Mouse (Mus musculus) embryonic facial prominence, embryonic 12.5 days (tissue): ENCODE results near the gene Tbc1d22a. TPM values are rescaled to one million over a fixed set of nuclear protein-coding genes. Genes with fewer than 3 reads are reported as not detected.

Experiments used
- ATAC-seq: fragments of 200-750 bp; cut with Nextera tagmentation; 2 replicates; pipeline ENCODE4 v1.8.0; 2017; ENCODE audit not compliant: insufficient number of reproducible peaks, insufficient read depth, low FRiP score, low TSS enrichment
- H3K27ac ChIP-seq: fragments of 300-500 bp; sonication (generic); 2 replicates; pipeline ENCODE4 v1.5.1; 2016; ENCODE audit warnings: mild to moderate bottlenecking
- H3K27me3 ChIP-seq: fragments of 300-500 bp; sonication (generic); 2 replicates; pipeline ENCODE4 v1.6.1; 2016; ENCODE audit warnings: mild to moderate bottlenecking, moderate library complexity
- H3K36me3 ChIP-seq: fragments of 300-500 bp; sonication (generic); 2 replicates; pipeline ENCODE4 v1.6.1; 2016; ENCODE audit warnings: mild to moderate bottlenecking
- H3K4me1 ChIP-seq: fragments of 300-500 bp; sonication (generic); 2 replicates; pipeline ENCODE4 v1.6.1; 2016
- H3K4me2 ChIP-seq: fragments of 300-500 bp; sonication (generic); replicated peaks from 2 replicates; pipeline ENCODE4 v1.6.1; 2016; ENCODE audit warnings: mild to moderate bottlenecking, moderate library complexity
- H3K4me3 ChIP-seq: fragments of 300-500 bp; sonication (generic); 2 replicates; pipeline ENCODE4 v1.5.1; 2016; ENCODE audit warnings: mild to moderate bottlenecking
- H3K9ac ChIP-seq: fragments of 300-500 bp; sonication (generic); 2 replicates; pipeline ENCODE4 v1.6.1; 2016; ENCODE audit warnings: mild to moderate bottlenecking, moderate library complexity
- H3K9me3 ChIP-seq: fragments of 300-500 bp; sonication (generic); 2 replicates; pipeline ENCODE4 v1.6.1; 2016; ENCODE audit warnings: mild to moderate bottlenecking, moderate library complexity
- WGBS: fragments of 180-500 bp; shearing (Covaris S2); methylation state at CpG from one replicate; pipeline ENCODE4 v1.1.7; 2016; 5-methylcytosine and 5-hydroxymethylcytosine counted together
- polyA plus RNA-seq: library from polyadenylated mRNA; unstranded; fragments of >200 nt; fragmentation: Nextera tagmentation; extraction: Ambion mirVana; gene quantifications from 2 replicates; pipeline ENCODE4 v1.2.1, GENCODE M21; 2016

Gene Tbc1d22a
- polyA plus RNA-seq, 1 experiment from 2014 or later, result 13.0 TPM

- WGBS, result 91% methylated on average over 2 of the region's 2 CpGs
- ATAC-seq, result no peak
- no peak overlapping the region for H3K27ac ChIP-seq
- H3K9ac ChIP-seq, result no peak overlapping the region
- no peak overlapping the region for H3K4me2 ChIP-seq
- no peaks in the 10 kb centered on the region for H3K4me1 ChIP-seq
- H3K4me3 ChIP-seq, result no peak overlapping the region
- H3K27me3 ChIP-seq, result no peaks in the 10 kb centered on the region
- H3K9me3 ChIP-seq, result no peaks in the 10 kb centered on the region
- no peaks in the 10 kb centered on the region for H3K36me3 ChIP-seq
Measured at GRCm38 (mm10) chr15:86444271-86444670, 230.0 kb downstream of the Tbc1d22a start.

DNA sequence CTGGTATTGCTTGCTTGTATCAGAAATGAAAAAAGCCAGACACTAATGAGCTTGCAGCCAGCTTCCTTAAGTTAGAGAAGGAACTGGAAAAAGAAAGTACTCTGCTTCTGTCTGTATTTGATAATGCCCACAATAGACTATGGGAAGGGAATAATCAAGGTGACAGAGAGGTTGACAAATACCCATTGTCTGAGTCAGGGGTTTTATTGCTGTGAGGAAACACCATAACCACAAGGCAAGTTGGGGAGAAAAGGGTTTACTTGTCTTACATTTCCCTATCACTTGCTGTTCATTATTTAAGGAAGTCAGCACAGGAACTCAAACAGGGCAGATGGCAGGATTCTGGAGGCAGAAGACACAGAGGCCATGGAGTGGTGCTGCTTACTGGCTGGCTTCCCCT lies 231.8 kb downstream of the Tbc1d22a start:
- H3K9me3 ChIP-seq, result no peaks in the 10 kb centered on the region
- no peak overlapping the region for H3K4me2 ChIP-seq
- H3K4me1 ChIP-seq, result no peaks in the 10 kb centered on the region
- H3K4me3 ChIP-seq, result no peak overlapping the region
- no peaks in the 10 kb centered on the region for H3K27me3 ChIP-seq
- no peaks in the 10 kb centered on the region for H3K36me3 ChIP-seq
- H3K9ac ChIP-seq, result no peak overlapping the region
- H3K27ac ChIP-seq, result no peak overlapping the region
- ATAC-seq, result no peak

DNA sequence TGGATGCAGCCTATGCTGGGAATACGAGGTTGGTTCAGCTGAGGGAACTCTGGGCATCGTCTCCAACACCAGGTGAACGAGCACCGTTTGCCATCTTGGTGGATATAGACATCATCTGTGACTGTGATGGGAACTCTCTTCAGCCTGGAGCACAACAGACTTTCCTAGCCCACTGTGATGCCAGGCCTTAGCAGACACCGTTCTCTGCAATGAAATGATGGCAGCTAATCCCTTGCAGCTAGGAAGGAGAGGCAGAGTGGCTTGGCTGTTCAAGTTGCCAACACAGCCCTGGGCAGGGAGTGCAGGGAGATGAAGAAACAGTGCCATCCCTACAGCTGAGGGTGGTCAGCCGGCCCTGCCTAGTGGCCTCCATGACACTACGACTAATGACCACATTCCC lies 233.0 kb downstream of the Tbc1d22a start:
- H3K9ac ChIP-seq, result no peak overlapping the region
- H3K4me3 ChIP-seq, result no peak overlapping the region
- 91% methylated on average over 7 of the region's 7 CpGs for WGBS
- ATAC-seq, result no peak
- H3K27ac ChIP-seq, result no peak overlapping the region
- no peaks in the 10 kb centered on the region for H3K9me3 ChIP-seq
- no peak overlapping the region for H3K4me2 ChIP-seq
- H3K4me1 ChIP-seq, result no peaks in the 10 kb centered on the region
- no peaks in the 10 kb centered on the region for H3K27me3 ChIP-seq
- H3K36me3 ChIP-seq, result no peaks in the 10 kb centered on the region

DNA sequence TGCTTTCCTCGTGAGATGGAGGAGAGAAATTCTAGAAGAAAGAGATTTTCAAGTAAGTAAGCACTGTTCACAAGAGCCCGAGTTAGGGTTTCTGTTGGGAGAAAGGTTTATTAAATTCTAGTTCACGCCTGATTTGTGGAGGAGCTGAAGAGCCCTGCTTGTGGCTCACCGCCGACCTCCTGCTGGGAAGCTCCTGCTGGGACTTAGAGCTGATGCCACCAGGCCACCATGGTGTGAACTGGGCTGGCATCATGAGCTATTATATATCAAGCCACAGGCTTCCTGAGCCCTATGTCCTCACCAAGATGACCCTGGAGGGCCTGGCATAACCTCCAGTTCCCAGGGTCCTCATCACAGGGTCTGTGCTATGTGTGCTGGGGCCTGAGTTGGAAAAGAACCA lies 235.0 kb downstream of the Tbc1d22a start:
- no peaks in the 10 kb centered on the region for H3K9me3 ChIP-seq
- ATAC-seq, result no peak
- H3K4me1 ChIP-seq, result no peaks in the 10 kb centered on the region
- H3K36me3 ChIP-seq, result no peaks in the 10 kb centered on the region
- no peak overlapping the region for H3K27ac ChIP-seq
- WGBS, result 87% methylated on average over 5 of the region's 5 CpGs
- no peak overlapping the region for H3K4me3 ChIP-seq
- no peaks in the 10 kb centered on the region for H3K27me3 ChIP-seq
- no peak overlapping the region for H3K4me2 ChIP-seq
- no peak overlapping the region for H3K9ac ChIP-seq

DNA sequence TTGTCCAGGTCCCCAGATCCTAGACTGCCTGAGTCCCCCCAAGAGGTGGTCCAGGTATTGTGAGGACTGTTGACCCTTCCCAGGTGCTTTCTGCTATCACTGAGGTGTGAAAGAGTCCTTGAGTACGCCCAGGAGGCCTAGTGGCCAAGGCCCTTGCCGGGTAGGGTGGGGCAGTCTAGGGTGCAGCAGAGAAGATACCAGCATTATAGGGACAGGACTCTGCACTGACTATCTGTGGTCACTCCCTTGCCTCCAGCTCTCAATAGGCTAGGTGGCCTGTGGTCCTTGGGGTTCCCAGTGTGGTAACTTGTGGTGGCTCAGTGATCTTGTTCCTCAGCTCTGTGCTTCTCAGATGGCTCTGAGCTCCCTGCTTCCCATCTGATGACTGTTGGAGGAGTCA lies 235.5 kb downstream of the Tbc1d22a start:
- H3K4me2 ChIP-seq, result no peak overlapping the region
- H3K27ac ChIP-seq, result no peak overlapping the region
- H3K9ac ChIP-seq, result no peak overlapping the region
- H3K4me3 ChIP-seq, result no peak overlapping the region
- no peaks in the 10 kb centered on the region for H3K36me3 ChIP-seq
- no peaks in the 10 kb centered on the region for H3K27me3 ChIP-seq
- no peaks in the 10 kb centered on the region for H3K4me1 ChIP-seq
- ATAC-seq, result no peak
- 95% methylated on average over 2 of the region's 2 CpGs for WGBS
- no peaks in the 10 kb centered on the region for H3K9me3 ChIP-seq

DNA sequence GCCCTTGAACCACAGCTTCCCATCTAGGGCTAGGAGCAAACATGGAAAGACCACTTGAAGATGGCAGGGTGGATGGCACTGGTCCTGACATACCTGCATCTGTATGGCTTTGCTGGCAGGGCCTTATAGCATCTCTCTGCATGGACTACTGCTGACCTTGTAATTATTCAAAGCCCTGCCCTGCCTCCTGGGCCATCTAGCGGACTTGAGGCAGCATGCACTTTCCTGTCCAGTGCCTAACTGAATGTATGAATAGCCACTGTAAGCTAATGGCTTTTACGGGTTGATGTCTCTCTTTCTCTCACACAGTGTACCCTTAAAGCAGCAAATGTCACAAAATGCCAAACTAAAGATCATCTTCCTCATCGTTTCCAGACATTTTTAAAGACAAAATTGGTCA lies 245.2 kb downstream of the Tbc1d22a start:
- no peaks in the 10 kb centered on the region for H3K36me3 ChIP-seq
- no peak overlapping the region for H3K27ac ChIP-seq
- H3K4me1 ChIP-seq, result no peaks in the 10 kb centered on the region
- H3K9ac ChIP-seq, result no peak overlapping the region
- no peak for ATAC-seq
- H3K9me3 ChIP-seq, result no peaks in the 10 kb centered on the region
- H3K4me3 ChIP-seq, result no peak overlapping the region
- H3K27me3 ChIP-seq, result no peaks in the 10 kb centered on the region
- H3K4me2 ChIP-seq, result no peak overlapping the region
- WGBS, result 74% methylated on average over 3 of the region's 3 CpGs

DNA sequence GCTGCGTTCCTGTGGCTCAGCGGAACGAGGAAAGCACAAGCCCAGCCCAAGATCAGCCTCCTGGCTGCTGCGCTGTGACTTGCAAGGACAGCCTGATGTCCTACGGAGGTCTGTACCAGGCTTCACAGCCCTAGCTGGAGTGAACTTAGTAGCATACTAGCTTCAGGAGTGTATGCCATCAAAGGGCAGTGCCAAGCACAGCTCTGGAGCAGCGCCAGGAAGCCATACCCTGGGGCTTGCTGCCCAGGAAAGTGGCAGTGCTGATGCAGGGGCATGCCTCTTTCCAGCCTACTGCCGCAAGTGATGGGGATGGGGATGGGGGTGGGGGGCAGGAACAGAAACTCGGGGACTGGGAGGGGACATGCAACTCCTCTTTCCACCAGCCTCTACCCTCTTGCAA lies 248.4 kb downstream of the Tbc1d22a start:
- Histone ChIP-seq H3K27me3 (no peaks in the 10 kb centered on the region), H3K27ac (no peak overlapping the region), H3K9me3 (no peaks in the 10 kb centered on the region), H3K9ac (no peak overlapping the region; the same call in 1 of the 2 replicates), H3K4me2 (no peak overlapping the region), H3K4me1 (no peaks in the 10 kb centered on the region), H3K36me3 (no peaks in the 10 kb centered on the region), H3K4me3 (no peak overlapping the region)
- 73% methylated on average over 8 of the region's 8 CpGs for WGBS
- ATAC-seq, result no peak

DNA sequence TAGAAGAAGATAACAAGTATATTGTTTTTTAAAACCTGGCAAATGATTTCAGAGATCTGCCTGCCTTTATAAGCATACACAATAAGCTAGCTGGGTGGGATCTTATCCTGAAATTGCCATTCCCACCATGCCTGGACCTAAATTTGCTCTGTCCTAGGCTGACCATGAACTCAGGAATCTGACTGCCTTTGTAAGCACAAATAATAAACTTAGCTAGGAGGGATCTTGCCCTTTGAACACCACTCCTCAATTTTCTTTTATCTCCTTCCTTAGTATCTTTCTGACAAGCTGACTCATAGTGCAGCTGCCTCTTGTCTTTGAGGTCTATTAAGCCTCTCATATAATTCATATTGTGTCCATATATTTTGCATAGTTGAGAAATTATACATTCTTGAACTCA lies 253.8 kb downstream of the Tbc1d22a start:
- Histone ChIP-seq H3K27ac (no peak overlapping the region), H3K4me3 (no peak overlapping the region), H3K4me1 (peaks cover 9% of the 10 kb centered on the region), H3K9me3 (no peaks in the 10 kb centered on the region), H3K9ac (no peak overlapping the region), H3K36me3 (no peaks in the 10 kb centered on the region), H3K4me2 (no peak overlapping the region), H3K27me3 (no peaks in the 10 kb centered on the region)
- ATAC-seq, result no peak

- no peak for ATAC-seq
- H3K9ac ChIP-seq, result no peak overlapping the region
- 73% methylated on average over 7 of the region's 7 CpGs for WGBS
Measured at GRCm38 (mm10) chr15:86471136-86471535, 256.9 kb downstream of the Tbc1d22a start.

GRCm38 (mm10) chr15:86473473-86473872 lies 259.2 kb downstream of the Tbc1d22a start:
- Histone ChIP-seq H3K4me3 (no peak overlapping the region), H3K27ac (no peak overlapping the region), H3K9me3 (no peaks in the 10 kb centered on the region), H3K27me3 (no peaks in the 10 kb centered on the region), H3K4me2 (no peak overlapping the region), H3K4me1 (peaks cover 30% of the 10 kb centered on the region), H3K36me3 (no peaks in the 10 kb centered on the region), H3K9ac (no peak overlapping the region)
- WGBS, result 27% methylated on average over 11 of the region's 11 CpGs
- no peak for ATAC-seq

More at GRCm38 (mm10) chr15:86471136-86471535, 256.9 kb downstream of the Tbc1d22a start:
- Histone ChIP-seq H3K27ac (no peak overlapping the region), H3K4me3 (no peak overlapping the region), H3K27me3 (no peaks in the 10 kb centered on the region), H3K4me1 (peaks cover 26% of the 10 kb centered on the region), H3K9me3 (no peaks in the 10 kb centered on the region), H3K36me3 (no peaks in the 10 kb centered on the region), H3K4me2 (no peak overlapping the region)

DNA sequence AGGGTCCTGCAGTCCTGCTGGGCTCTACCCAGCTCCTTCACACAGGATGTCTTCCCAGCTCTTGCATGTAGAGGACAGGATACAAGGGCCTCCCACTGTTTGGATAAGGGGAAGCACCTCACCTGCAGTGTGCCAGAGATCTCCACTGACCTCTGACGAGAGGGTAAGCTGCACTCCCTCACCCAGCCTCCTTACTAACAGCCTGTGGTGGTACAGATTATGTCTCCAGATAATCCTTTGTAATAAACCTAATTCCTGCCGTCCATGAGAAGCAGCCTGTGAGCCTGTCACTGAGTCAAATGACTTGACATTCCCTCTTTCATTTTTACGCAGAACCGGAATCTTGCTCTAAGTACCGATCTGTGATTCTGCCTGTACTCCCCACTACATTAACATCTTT lies 260.7 kb downstream of the Tbc1d22a start:
- peaks cover 42% of the 10 kb centered on the region for H3K4me1 ChIP-seq
- no peak overlapping the region for H3K9ac ChIP-seq
- H3K27me3 ChIP-seq, result no peaks in the 10 kb centered on the region
- WGBS, result 60% methylated on average over 5 of the region's 5 CpGs
- no peak overlapping the region for H3K4me2 ChIP-seq
- H3K4me3 ChIP-seq, result no peak overlapping the region
- no peaks in the 10 kb centered on the region for H3K36me3 ChIP-seq
- H3K9me3 ChIP-seq, result no peaks in the 10 kb centered on the region
- no peak overlapping the region for H3K27ac ChIP-seq
- no peak for ATAC-seq

DNA sequence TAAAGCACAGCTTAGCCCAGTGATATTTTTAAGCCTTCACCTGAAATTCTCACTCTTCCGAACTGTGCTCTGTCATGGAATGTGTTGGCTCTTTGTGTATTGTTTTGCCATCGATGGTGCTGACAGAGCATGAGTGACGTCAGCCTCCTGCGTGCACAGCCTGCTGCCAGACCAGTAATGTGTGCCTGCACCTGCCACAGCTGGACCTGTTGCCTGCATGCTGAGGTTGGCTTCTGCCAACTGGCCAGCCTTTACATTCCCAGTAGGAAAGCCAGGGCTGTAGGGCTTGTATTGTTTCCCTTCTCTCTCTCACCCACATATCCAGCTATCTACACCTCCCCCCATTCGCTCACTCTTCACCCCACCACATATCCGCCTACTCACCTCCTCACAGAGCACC lies 262.2 kb downstream of the Tbc1d22a start:
- Histone ChIP-seq H3K36me3 (no peaks in the 10 kb centered on the region), H3K4me3 (no peak overlapping the region), H3K9ac (no peak overlapping the region), H3K27me3 (no peaks in the 10 kb centered on the region), H3K4me1 (peaks cover 42% of the 10 kb centered on the region), H3K4me2 (no peak overlapping the region), H3K9me3 (no peaks in the 10 kb centered on the region), H3K27ac (no peak overlapping the region)
- ATAC-seq, result no peak
- WGBS, result 71% methylated on average over 6 of the region's 6 CpGs

DNA sequence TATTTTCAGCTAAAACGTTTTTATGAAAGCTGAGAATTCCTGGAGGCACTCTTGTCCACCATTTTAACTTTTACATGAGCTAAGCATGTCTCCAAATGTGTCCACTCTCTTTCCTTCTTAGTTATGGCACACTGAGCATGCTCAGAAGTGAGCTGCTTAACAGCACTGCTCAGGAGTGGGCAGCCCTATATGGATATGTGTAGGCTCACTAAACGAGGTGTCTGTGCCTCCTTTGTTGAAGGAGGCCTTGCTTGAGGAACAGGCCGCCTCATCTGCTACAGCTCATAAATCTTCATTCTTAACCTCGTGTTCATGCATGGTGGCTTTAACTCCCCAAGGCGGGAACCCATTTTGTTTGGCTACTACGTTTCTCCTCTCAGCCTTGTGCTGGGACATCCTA lies 262.8 kb downstream of the Tbc1d22a start:
- Histone ChIP-seq H3K9ac (no peak overlapping the region), H3K36me3 (no peaks in the 10 kb centered on the region), H3K27me3 (no peaks in the 10 kb centered on the region), H3K27ac (no peak overlapping the region), H3K4me1 (peaks cover 42% of the 10 kb centered on the region), H3K4me2 (no peak overlapping the region), H3K4me3 (no peak overlapping the region), H3K9me3 (no peaks in the 10 kb centered on the region)
- no peak for ATAC-seq
- 62% methylated on average over 6 of the region's 6 CpGs for WGBS
